Mouse (Mus musculus): ENCODE measurements around the gene Gstp3.

- TF ChIP-seq CTCF (IDR thresholded peaks at IDR 0.05; ENCODE audit: low read depth) (no peak), EP300 (IDR thresholded peaks at IDR 0.05; ENCODE audit: low read depth) (no peak)
Observed at GRCm38 (mm10) chr19:4075531-4075930, 16.2 kb upstream of the Gstp3 start.
